Mouse (Mus musculus) kidney, postnatal 14 days (tissue): ENCODE data around the gene Enpp5.

ENCODE experiments used
- DNase-seq: peaks from one replicate; pipeline ENCODE4 v3.0.0; 2022; ENCODE audit warnings: mixed read lengths

Enpp5 gene

DNA sequence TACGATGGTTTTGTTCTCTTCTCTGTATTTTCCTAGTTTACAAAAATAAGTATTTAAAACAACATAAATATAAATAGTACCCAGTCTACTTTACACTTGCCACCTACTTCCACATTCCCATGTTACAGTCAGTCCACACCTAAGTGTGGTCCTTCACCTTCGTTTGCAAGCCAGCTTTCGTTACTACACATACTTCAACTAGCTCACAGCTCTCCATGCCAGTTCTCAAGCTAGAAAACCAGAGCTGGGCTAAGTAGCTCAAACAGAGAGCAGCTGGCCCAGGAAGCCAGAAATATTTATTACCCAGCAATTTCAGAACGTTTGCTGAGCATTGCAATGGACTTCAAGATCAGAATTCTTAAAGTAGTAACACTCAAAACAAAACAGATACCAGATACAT, 21.9 kb downstream of the Enpp5 start:
- DNase-seq = no peak

DNA sequence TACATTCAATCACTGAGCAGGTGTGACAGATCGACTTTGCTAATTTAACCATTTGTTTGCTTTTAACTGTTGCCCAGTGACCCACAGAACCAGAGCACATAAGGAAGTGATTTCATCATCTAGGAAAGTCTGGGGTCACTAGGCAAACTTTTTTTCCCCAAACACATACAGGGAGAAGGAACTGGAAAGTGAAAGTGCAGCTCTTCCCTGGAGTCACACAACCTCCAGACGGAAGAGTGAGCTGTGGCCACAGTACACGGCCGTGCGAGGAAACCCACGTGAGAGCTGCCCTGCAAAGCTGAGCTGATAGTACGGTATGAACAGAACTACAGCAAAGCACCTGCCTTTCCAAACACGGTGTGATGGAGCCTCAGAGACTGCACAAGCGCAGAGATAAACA, 22.3 kb downstream of the Enpp5 start:
- no peak for DNase-seq

- DNase-seq = no peak
Observed at GRCm38 (mm10) chr17:44101961-44102360, 23.3 kb downstream of the Enpp5 start.

DNA sequence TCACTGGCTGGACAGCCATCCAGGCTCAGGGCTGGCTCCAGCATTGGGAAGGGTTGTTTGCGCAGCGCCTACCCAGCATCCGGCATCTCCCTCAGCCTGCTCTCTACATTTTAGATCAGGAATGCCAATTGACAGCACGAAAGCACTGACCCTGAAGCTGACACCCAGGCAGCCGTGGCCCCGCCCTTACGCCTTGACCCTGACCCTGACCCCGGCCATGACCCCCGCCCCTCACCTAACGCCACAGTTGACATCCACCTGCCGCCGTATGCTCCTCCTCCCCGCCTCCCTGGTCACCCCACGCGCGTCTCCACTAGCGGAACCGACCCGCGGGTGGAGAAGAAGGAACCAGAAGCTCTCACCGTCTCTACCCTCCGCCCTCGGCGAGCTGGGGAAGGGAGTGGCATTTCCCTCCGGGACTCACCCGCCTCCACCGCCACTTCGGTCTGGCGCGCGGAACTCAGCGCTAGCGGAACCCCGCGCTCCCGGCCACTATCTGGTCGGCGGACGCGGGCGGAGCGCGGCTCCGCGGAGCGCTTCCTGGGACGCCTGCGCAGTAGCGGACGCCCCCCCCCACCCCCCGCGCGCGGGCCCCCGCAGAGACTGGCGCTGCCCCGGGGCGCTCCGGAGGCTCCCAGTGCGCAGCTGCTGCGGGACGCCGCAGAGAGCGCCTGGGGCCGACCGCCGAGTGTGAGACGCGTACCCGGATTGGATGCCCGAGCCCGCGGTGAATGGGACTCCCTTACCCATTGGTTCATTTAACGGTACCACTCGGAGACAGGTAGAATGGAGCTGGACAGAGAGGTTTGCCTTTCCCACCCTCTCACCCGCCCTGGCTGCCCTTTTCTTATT, 26.9 kb downstream of the Enpp5 start, which contains the start of gene Enpp4:
Enpp4 (minus strand) TSS at position 523 of the 852 bp plus-strand sequence.
- DNase-seq = peak; percentile 94

GRCm38 (mm10) chr17:44108331-44108730, 29.7 kb downstream of the Enpp5 start:
- DNase-seq = no peak

- DNase-seq = no peak
Observed at GRCm38 (mm10) chr17:44116584-44116983, 38.0 kb downstream of the Enpp5 start.

DNA sequence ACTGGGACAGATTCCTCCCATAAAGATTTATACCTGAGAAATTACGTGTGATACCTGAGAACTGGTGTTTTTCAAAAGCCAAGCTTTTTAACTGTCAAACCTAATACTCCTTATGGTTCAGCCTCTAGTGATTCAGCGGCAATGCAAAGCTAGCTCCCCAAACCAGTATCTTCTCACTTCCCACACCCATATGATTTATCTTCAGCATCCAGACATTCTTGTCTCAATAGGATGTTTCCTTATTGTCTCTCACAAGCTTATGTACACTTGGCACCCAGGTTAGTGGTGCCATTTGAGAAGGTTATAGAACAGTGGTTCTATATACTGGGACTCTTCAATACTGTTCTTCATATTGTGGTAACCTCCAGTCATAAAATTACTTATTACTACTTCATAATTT, 39.1 kb downstream of the Enpp5 start:
- DNase-seq = no peak

GRCm38 (mm10) chr17:44118231-44118630, 39.6 kb downstream of the Enpp5 start:
- DNase-seq = no peak

- no peak for DNase-seq
Observed at GRCm38 (mm10) chr17:44121366-44122100, 42.9 kb downstream of the Enpp5 start.

DNA sequence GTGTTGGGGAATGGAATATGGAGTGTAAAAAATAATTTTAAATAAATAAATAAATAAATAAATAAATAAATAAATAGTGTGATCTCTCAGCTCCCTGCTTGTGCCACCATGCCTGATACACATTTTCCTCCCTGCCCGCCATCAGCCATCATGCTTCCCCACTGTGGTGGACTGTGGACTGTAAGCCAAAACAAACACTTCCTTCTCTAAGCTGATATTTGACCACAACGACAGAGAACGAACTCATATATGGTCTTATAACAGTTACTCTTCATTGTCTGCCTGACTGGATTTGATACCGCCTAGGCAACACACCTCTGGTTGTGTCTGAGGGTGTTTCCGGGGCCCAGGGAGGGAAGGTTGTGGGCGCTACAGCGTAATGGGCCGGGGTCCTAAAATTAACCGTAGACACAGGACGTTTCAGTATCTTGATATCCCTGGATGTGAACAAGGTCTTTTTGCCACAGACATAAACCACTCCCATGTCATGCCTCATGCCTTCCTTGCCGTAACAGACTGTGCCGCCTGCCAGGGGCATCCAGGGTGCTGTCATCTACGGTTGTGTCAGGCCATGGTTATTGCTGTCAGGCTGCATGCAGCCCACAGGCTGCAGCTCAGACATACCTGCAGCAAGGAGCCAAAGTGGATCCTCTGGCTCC, 50.6 kb downstream of the Enpp5 start:
- DNase-seq = no peak

DNA sequence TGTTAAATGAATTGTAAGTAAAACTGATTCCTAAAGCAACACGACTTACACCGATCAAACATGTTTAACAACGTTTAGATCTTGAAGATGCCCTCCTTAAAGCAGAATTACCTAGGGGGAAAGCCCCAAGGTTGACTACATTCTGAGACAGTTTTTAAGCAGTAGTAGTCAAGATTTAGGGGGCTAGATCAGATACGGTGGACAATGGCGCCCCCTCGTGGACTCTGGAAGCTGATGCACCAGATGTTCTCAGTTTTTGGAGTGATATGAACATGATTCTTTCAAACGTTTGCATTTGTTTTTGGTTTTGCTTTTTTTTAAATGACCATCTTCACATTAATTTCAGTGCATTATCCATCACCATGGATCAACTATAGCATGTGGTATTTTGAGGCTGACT, 51.8 kb downstream of the Enpp5 start:
- DNase-seq = peak; percentile 74

DNA sequence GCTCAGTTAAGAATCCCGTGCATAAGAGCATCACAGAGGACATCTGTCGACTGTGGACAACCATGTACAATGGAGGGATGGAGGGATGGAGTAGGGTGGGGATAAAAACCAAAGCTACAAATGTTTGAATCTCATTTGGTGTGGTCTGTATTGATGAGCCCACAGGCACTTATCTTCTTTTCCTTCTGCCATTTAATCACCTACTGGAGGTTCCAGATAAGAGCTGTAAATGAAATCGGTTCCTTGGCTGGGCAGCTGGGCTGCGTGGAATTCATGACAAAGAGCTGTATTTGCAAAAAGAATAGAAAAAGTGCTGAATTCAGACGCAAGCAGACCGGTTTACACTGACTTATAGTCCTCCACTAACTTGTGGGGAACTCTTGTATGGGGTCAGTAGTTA, 55.5 kb downstream of the Enpp5 start:
- no peak for DNase-seq

DNA sequence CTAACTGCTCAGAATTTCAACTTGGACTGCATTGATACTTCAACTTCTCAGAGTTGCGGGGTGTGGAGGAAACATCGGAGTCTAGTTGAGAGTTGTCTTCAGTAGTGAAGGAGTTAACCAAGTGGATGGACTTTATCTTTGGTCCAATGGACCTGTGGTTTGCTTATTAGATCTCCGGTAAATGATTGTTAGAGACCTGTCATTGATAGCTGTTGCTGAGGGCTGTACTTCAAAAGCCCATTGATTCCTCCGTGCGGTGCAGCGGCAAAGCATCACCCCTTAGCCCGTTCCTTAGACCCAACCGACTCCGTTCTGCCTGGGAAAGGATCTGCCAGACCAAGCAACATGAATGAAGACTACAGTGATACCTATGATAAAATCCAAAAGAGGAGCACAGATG, 55.9 kb downstream of the Enpp5 start:
- DNase-seq = peak; percentile 21

DNA sequence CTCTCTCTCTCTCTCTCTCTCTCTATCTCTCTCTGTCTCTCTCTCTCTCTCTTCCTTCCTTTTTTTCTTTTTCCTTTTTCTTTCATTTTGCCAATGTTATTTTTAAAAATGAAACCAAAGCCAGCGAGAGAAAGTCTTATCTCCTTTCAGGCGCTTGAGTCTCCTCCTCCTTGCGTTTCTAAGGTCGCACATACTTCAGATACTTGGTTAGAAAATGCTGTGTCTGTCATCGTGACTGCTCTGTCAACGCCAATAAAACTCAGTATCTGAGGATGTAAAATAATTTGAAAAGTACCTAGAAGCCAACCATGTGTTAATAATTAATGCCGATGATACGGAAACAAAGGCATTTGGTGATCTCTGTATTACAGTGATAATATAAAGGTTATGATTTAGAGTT, 57.4 kb downstream of the Enpp5 start:
- no peak for DNase-seq
